In the genomic region with DNA sequence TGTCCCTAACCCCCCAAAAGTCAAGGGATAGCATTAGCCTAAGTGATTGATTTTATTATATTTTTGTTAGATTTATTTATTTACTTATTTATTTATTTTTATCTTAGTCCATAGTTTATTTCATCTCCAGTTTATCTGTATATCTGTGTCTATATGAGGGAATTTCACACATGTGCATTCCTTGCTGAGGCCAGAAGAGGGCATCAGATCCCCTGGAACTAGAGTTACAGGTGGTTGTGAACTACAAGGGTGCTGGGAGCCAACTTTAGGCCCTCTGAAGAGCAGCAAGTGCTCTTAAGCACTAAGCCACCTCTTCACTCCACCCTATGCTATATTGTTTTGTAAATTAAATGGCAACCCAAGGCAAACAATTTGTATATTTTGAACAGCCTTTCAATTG, we compare ENCODE assay signal across 17 mouse cellular contexts. TPM values are rescaled to one million over a fixed set of nuclear protein-coding genes. Genes with fewer than 3 reads are reported as not detected.
DNase-seq lines count a peak whose midpoint lies in the region; ATAC-seq and TF ChIP-seq lines count a peak whose summit lies in the region.
"Had no signal": no experiment of that assay in that cellular context is flagged by ENCODE, and none has a peak within 500 bp of the region (broad histone marks: within the 10 kb centered on the region; RNA-seq: fewer than 3 reads in every experiment).

No protein-coding gene starts in this region.

- TF ChIP-seq POLR2A in bone marrow, adult 2 months (IDR thresholded peaks at IDR 0.05; ENCODE audit: borderline replicate concordance, control insufficient read depth, low read depth, low read length) = no peak

- TF ChIP-seq EP300 in heart, postnatal 0 days (IDR thresholded peaks at IDR 0.05; ENCODE audit: low read depth) = no peak

- H3K36me3 ChIP-seq in heart, postnatal 0 days (replicated peaks; ENCODE audit: control insufficient read depth, insufficient read depth, low read length) = no peaks in the 10 kb centered on the region
- H3K36me3 ChIP-seq in splenic B cell, adult 2 months (ENCODE audit: control insufficient read depth, insufficient read depth, low read length, poor library complexity, severe bottlenecking) = no peaks in the 10 kb centered on the region
- H3K36me3 ChIP-seq: G1E; limb, embryonic 10.5 days; neural tube, embryonic 15.5 days had no signal

- H3K9me3 ChIP-seq in heart, postnatal 0 days (replicated peaks; ENCODE audit: control insufficient read depth, low read length) = 0 out of 2 replicates have a peak, but pooled peaks cover 4% of the 10 kb centered on the region
- H3K9me3 ChIP-seq: limb, embryonic 10.5 days; neural tube, embryonic 15.5 days had no signal

- H3K4me3 ChIP-seq in heart, postnatal 0 days (ENCODE audit: low read depth, low read length) = no peak overlapping the region
- no peak overlapping the region for H3K4me3 ChIP-seq in bone marrow, adult 2 months (replicated peaks; ENCODE audit: control insufficient read depth, low read depth, low read length)
- H3K4me3 ChIP-seq: limb, embryonic 10.5 days; neural tube, embryonic 15.5 days had no signal

- no peaks in the 10 kb centered on the region; the same call in 1 of the 2 replicates for H3K4me1 ChIP-seq in heart, postnatal 0 days (ENCODE audit: control insufficient read depth, insufficient read depth)
- H3K4me1 ChIP-seq in bone marrow, adult 2 months (ENCODE audit: control insufficient read depth, insufficient read depth, low read length) = no peaks in the 10 kb centered on the region; the same call in 1 of the 2 replicates
- H3K4me1 ChIP-seq: neural tube, embryonic 15.5 days had no signal

- no peak for DNase-seq in heart, postnatal 0 days (ENCODE audit: low spot score)
- no peak for DNase-seq in heart, postnatal 4 days
- DNase-seq in thymus, postnatal 14 days = peak; percentile 29
- no peak for DNase-seq in thymus, adult 18-20 months
- peak; percentile 56 for DNase-seq in splenic B cell, adult 2 months (ENCODE audit: low read depth, low spot score)
- no peak for DNase-seq in spleen, adult 18-20 months
- no peak for DNase-seq in right cerebral cortex, postnatal 36 days (ENCODE audit: low spot score in 2 of 2)
- DNase-seq: adrenal gland, adult 8-10 months; heart, postnatal 14 days; kidney, adult 18-20 months; lung, postnatal 4 days had no signal

- H3K27ac ChIP-seq in heart, postnatal 0 days (ENCODE audit: low read depth) = no peak overlapping the region
- no peak overlapping the region for H3K27ac ChIP-seq in bone marrow, adult 2 months (ENCODE audit: control insufficient read depth, insufficient read depth, low read depth, low read length, poor library complexity)
- H3K27ac ChIP-seq: limb, embryonic 10.5 days; neural tube, embryonic 15.5 days had no signal

- no peaks in the 10 kb centered on the region for H3K27me3 ChIP-seq in heart, postnatal 0 days (ENCODE audit: control insufficient read depth, insufficient read depth, low read length)
- no peaks in the 10 kb centered on the region for H3K27me3 ChIP-seq in splenic B cell, adult 2 months (ENCODE audit: control insufficient read depth, insufficient read depth, low read length, poor library complexity, severe bottlenecking)
- H3K27me3 ChIP-seq: neural tube, embryonic 15.5 days had no signal

- H3K4me2 ChIP-seq in heart, postnatal 0 days (ENCODE audit: low read depth, low read length) = no peak overlapping the region
- H3K4me2 ChIP-seq: neural tube, embryonic 15.5 days had no signal

- TF ChIP-seq CTCF in heart, postnatal 0 days (IDR thresholded peaks at IDR 0.05; ENCODE audit: low read depth) = peak; percentile 24
- TF ChIP-seq CTCF in bone marrow, adult 2 months (IDR thresholded peaks at IDR 0.05; ENCODE audit: control insufficient read depth, insufficient read depth, low read length) = 0 out of 2 replicates have a peak, but pooled peaks have one; percentile 22

- ATAC-seq in heart, postnatal 0 days (ENCODE audit: insufficient read depth, low read depth) = no peak
- ATAC-seq: forebrain, embryonic 14.5 days; midbrain, embryonic 16.5 days had no signal

- no peak overlapping the region for H3K9ac ChIP-seq in heart, postnatal 0 days (replicated peaks; ENCODE audit: low read depth, low read length)
- H3K9ac ChIP-seq: neural tube, embryonic 15.5 days had no signal

RNA-seq across cellular contexts. Expression of gene Adam10, which starts 10.7 kb away (rescaled TPM):
- 15.0 and 20.2 TPM in 2 replicates for total RNA-seq in heart, postnatal 0 days (2014; rRNA removed; ENCODE audit: low replicate concordance)
- 39.3 and 39.9 TPM in 2 replicates for polyA plus RNA-seq in heart, postnatal 0 days (2015; fragmentation: Nextera tagmentation; extraction: Ambion mirVana)
- 10 to 100 TPM; 71.4 to 78.4 TPM for total RNA-seq in heart, postnatal 4 days (2021)
- polyA plus RNA-seq in bone marrow, adult 2 months (2011; ENCODE audit: insufficient read depth, insufficient read length, low replicate concordance, missing spikeins) = 36.8 and 50.8 TPM in 2 replicates

RNA-seq across cellular contexts. Expression of gene Mindy2, which starts 11.1 kb away (rescaled TPM):
- 15.3 and 20.8 TPM in 2 replicates for total RNA-seq in heart, postnatal 0 days (2014; rRNA removed; ENCODE audit: low replicate concordance)
- polyA plus RNA-seq in heart, postnatal 0 days (2015; fragmentation: Nextera tagmentation; extraction: Ambion mirVana) = 9.0 and 9.2 TPM in 2 replicates
- total RNA-seq in heart, postnatal 4 days (2021) = 10 to 100 TPM; 25.3 to 25.8 TPM
- 17.6 and 20.9 TPM in 2 replicates for polyA plus RNA-seq in bone marrow, adult 2 months (2011; ENCODE audit: insufficient read depth, insufficient read length, low replicate concordance, missing spikeins)

RNA-seq across cellular contexts. Expression of gene Gm10642, which starts 12.0 kb away (rescaled TPM):
- total RNA-seq in heart, postnatal 0 days (2014; rRNA removed; ENCODE audit: low replicate concordance) = 1.3 TPM in 1 of 2 replicates, not detected in the other
- polyA plus RNA-seq in heart, postnatal 0 days (2015; fragmentation: Nextera tagmentation; extraction: Ambion mirVana) = 0.38 and 0.78 TPM in 2 replicates
- under 1 TPM; 0.47 to 0.67 TPM for total RNA-seq in heart, postnatal 4 days (2021)
- 1.0 and 2.8 TPM in 2 replicates for polyA plus RNA-seq in bone marrow, adult 2 months (2011; ENCODE audit: insufficient read depth, insufficient read length, low replicate concordance, missing spikeins)

Comparison
In these comparisons a context has a peak if more than half of its experiments do, and no peak if none do; other contexts are left out.
1. DNase-seq: peak in thymus, postnatal 14 days (single experiment) and splenic B cell, adult 2 months (single experiment); none in heart, postnatal 0 days (single experiment), heart, postnatal 4 days (single experiment), thymus, adult 18-20 months (0 of 2), spleen, adult 18-20 months (0 of 2) and right cerebral cortex, postnatal 36 days (0 of 2).